Mouse (Mus musculus) lung, adult 2 months (tissue): ENCODE results near the gene Rassf7.

Experiments used
- CTCF ChIP-seq: fragments of 200-500 bp; IDR thresholded peaks from 2 replicates; pipeline ENCODE4 v1.5.1; 2011; ENCODE audit warnings: mild to moderate bottlenecking, low read length, control low read depth; ENCODE audit not compliant: insufficient read depth
- POLR2A ChIP-seq: fragments of 200-500 bp; IDR thresholded peaks from 2 replicates; pipeline ENCODE4 v1.6.1; 2011; ENCODE audit warnings: low read depth, mild to moderate bottlenecking, control low read depth, low read length, borderline replicate concordance; ENCODE audit errors: extremely low read depth

DNA sequence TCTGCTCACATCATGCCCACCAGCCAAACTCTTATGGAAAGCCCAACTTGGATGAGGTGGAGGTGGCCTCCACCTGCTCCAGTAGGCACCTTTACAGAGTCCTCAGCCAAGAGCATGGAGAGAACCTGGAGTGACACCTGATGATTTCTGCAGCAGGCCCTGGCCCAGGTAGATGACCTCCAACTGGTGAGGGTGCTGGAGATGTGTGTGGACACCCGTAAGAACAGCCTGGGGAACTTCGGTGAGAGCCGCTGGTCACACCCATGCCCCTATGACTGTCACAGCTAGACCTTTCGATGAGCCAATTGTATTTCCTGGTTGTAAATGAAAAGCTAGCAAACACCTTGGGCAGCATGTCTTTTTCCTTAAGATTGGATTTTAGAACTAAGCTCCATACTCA, 17.5 kb upstream of the Rassf7 start:
- TF ChIP-seq CTCF (no peak), POLR2A (no peak)
